Mouse (Mus musculus): ENCODE results near the gene Rubcn. TPM values are rescaled to one million over a fixed set of nuclear protein-coding genes. Genes with fewer than 3 reads are reported as not detected.

The Rubcn gene
- total and polyA plus RNA-seq, 3 experiments, result 27.7 to 40.4 (median 28.0) TPM

GRCm38 (mm10) chr16:32876831-32877230 lies 735 bp downstream of the Rubcn start:
- dilution Hi-C loops (cut with MboI; ENCODE audit: extremely low pct_ligation_motif_present, extremely low pct_unique_long_range_greater_than_20kb, low sequenced_read_pairs), result no loop called here

GRCm38 (mm10) chr16:32875847-32876246 lies 1.7 kb downstream of the Rubcn start:
- Histone ChIP-seq H3K27ac (ENCODE audit: insufficient read depth, low read depth) (no peak overlapping the region), H3K9me3 (replicated peaks; ENCODE audit: low read length) (no peaks in the 10 kb centered on the region), H3K36me3 (replicated peaks in 1 of 2; ENCODE audit: control insufficient read depth in 1 of 2, insufficient read depth in 1 of 2, low read length in 1 of 2) (peaks cover 3 to 22% of the 10 kb centered on the region in 2 experiments), H3K79me2 (replicated peaks; ENCODE audit: control insufficient read depth, extremely low read depth, insufficient read depth, poor library complexity, severe bottlenecking) (peaks cover 26% of the 10 kb centered on the region), H3K9ac (ENCODE audit: insufficient read depth, low read depth) (no peak overlapping the region), H3K4me1 (ENCODE audit: control insufficient read depth in 1 of 2, insufficient read depth in 2 of 2) (peaks cover 9 to 70% of the 10 kb centered on the region in 2 experiments), H3K4me2 (ENCODE audit: insufficient read depth, low read depth, poor library complexity, severe bottlenecking) (0 out of 2 replicates have a peak overlapping the region, but pooled peaks have one; percentile 21), H3K27me3 (replicated peaks) (no peaks in the 10 kb centered on the region), H3K4me3 (replicated peaks in 1 of 3; ENCODE audit: low read depth in 2 of 3, low read length in 2 of 3, poor library complexity in 1 of 3) (peak overlapping the region in 1 of 3 experiments; percentile 90)
- TF ChIP-seq ZNF384 (IDR thresholded peaks at IDR 0.05; ENCODE audit: low read depth, low read length) (no peak), MAZ (IDR thresholded peaks at IDR 0.05; ENCODE audit: low read depth, low read length) (no peak), SMC3 (IDR thresholded peaks at IDR 0.05; ENCODE audit: low read depth, low read length) (no peak), USF1 (IDR thresholded peaks at IDR 0.05; ENCODE audit: low read depth, low read length) (no peak), MXI1 (IDR thresholded peaks at IDR 0.05; ENCODE audit: low read depth, low read length) (no peak), ZKSCAN1 (IDR thresholded peaks at IDR 0.05; ENCODE audit: borderline replicate concordance, low read depth, low read length) (no peak), CTCF (conservative IDR thresholded peaks at IDR 0.05 in 1 of 2, IDR thresholded peaks at IDR 0.05 in 1 of 2; ENCODE audit: low read depth in 2 of 2, low read length in 2 of 2) (no peak), GABPA (IDR thresholded peaks at IDR 0.05; ENCODE audit: insufficient replicate concordance, low read depth, low read length) (no peak), HCFC1 (IDR thresholded peaks at IDR 0.05; ENCODE audit: low read depth, low read length) (no peak), ETS1 (conservative IDR thresholded peaks at IDR 0.05; ENCODE audit: low read depth, low read length) (no peak), CHD1 (IDR thresholded peaks at IDR 0.05; ENCODE audit: low read depth, low read length) (no peak), POLR2A (IDR thresholded peaks at IDR 0.05; ENCODE audit: low read depth, low read length) (no peak), MEF2A (IDR thresholded peaks at IDR 0.05; ENCODE audit: borderline replicate concordance, low read depth, low read length) (no peak)
- no peak for DNase-seq (ENCODE audit: extremely low read depth)
- in situ Hi-C loops (cut with MboI; ENCODE audit: low pct_ligation_motif_present, low pct_unique_long_range_greater_than_20kb, low sequenced_read_pairs) (no loop called here), dilution Hi-C loops (cut with MboI; ENCODE audit: extremely low pct_ligation_motif_present, extremely low pct_unique_long_range_greater_than_20kb, low sequenced_read_pairs) (no loop called here)

More at GRCm38 (mm10) chr16:32876831-32877230, 735 bp downstream of the Rubcn start:
- Histone ChIP-seq H3K4me3 (replicated peaks in 1 of 3; ENCODE audit: low read depth in 2 of 3, low read length in 2 of 3, poor library complexity in 1 of 3) (peak overlapping the region; percentile 76 to 94 (median 90)), H3K4me2 (ENCODE audit: insufficient read depth, low read depth, poor library complexity, severe bottlenecking) (peak overlapping the region; percentile 10; the same call in 1 of the 2 replicates), H3K4me1 (ENCODE audit: control insufficient read depth in 1 of 2, insufficient read depth in 2 of 2) (peaks cover 12 to 74% of the 10 kb centered on the region in 2 experiments), H3K27ac (ENCODE audit: insufficient read depth, low read depth) (no peak overlapping the region), H3K79me2 (replicated peaks; ENCODE audit: control insufficient read depth, extremely low read depth, insufficient read depth, poor library complexity, severe bottlenecking) (peaks cover 32% of the 10 kb centered on the region), H3K36me3 (replicated peaks in 1 of 2; ENCODE audit: control insufficient read depth in 1 of 2, insufficient read depth in 1 of 2, low read length in 1 of 2) (peaks cover 3 to 26% of the 10 kb centered on the region in 2 experiments), H3K9ac (ENCODE audit: insufficient read depth, low read depth) (peak overlapping the region; percentile 55), H3K9me3 (replicated peaks; ENCODE audit: low read length) (no peaks in the 10 kb centered on the region), H3K27me3 (replicated peaks) (no peaks in the 10 kb centered on the region)
- TF ChIP-seq JUN (IDR thresholded peaks at IDR 0.05; ENCODE audit: insufficient read depth, low read depth, low read length), result no peak
- no peak for TF ChIP-seq JUND (conservative IDR thresholded peaks at IDR 0.05; ENCODE audit: low read depth, low read length)
- 0 out of 2 replicates have a peak, but pooled peaks have one; percentile 36 for TF ChIP-seq MYC (IDR thresholded peaks at IDR 0.05; ENCODE audit: low read depth, low read length)
- no peak for TF ChIP-seq IRF4 (IDR thresholded peaks at IDR 0.05; ENCODE audit: low read depth, low read length)
- no peak for TF ChIP-seq EP300 (IDR thresholded peaks at IDR 0.05; ENCODE audit: low read length)
- no peak for TF ChIP-seq PAX5 (IDR thresholded peaks at IDR 0.05; ENCODE audit: low read length)
- no peak for TF ChIP-seq GABPA (IDR thresholded peaks at IDR 0.05; ENCODE audit: insufficient replicate concordance, low read depth, low read length)
- no peak for TF ChIP-seq TCF12 (IDR thresholded peaks at IDR 0.05; ENCODE audit: low read depth, low read length)
- TF ChIP-seq ZNF384 (IDR thresholded peaks at IDR 0.05; ENCODE audit: low read depth, low read length), result peak; percentile 79
- 0 out of 2 replicates have a peak, but pooled peaks have one; percentile 42 for TF ChIP-seq CHD1 (IDR thresholded peaks at IDR 0.05; ENCODE audit: low read depth, low read length)
- TF ChIP-seq ZKSCAN1 (IDR thresholded peaks at IDR 0.05; ENCODE audit: borderline replicate concordance, low read depth, low read length), result no peak
- no peak for TF ChIP-seq ZC3H11A (IDR thresholded peaks at IDR 0.05; ENCODE audit: low read depth, low read length)
- TF ChIP-seq CTCF (conservative IDR thresholded peaks at IDR 0.05 in 1 of 2, IDR thresholded peaks at IDR 0.05 in 1 of 2; ENCODE audit: low read depth in 2 of 2, low read length in 2 of 2), result no peak
- no peak for TF ChIP-seq MAZ (IDR thresholded peaks at IDR 0.05; ENCODE audit: low read depth, low read length)
- TF ChIP-seq CHD2 (IDR thresholded peaks at IDR 0.05; ENCODE audit: low read length), result no peak
- TF ChIP-seq SIN3A (IDR thresholded peaks at IDR 0.05; ENCODE audit: low read length), result no peak
- in situ Hi-C loops (cut with MboI; ENCODE audit: low pct_ligation_motif_present, low pct_unique_long_range_greater_than_20kb, low sequenced_read_pairs), result no loop called here
- DNase-seq (ENCODE audit: extremely low read depth), result no peak
